Mouse (Mus musculus): ENCODE data around the gene E130308A19Rik. TPM values are rescaled to one million over a fixed set of nuclear protein-coding genes. Genes with fewer than 3 reads are reported as not detected.

The E130308A19Rik gene
- polyA plus RNA-seq, 1 experiment from 2014 or later, result 35.2 TPM

GRCm38 (mm10) chr4:59604892-59605291, 21.1 kb upstream of the E130308A19Rik start:
- no peak for ATAC-seq (ENCODE audit: insufficient number of reproducible peaks, insufficient read depth, low FRiP score, low TSS enrichment, low read depth)
- H3K27me3 ChIP-seq, result no peaks in the 10 kb centered on the region
- no peaks in the 10 kb centered on the region for H3K4me1 ChIP-seq (replicated peaks)
- no peak overlapping the region for H3K4me2 ChIP-seq
- no peak overlapping the region for H3K4me3 ChIP-seq (replicated peaks)
- H3K9ac ChIP-seq (replicated peaks), result no peak overlapping the region
- H3K9me3 ChIP-seq, result no peaks in the 10 kb centered on the region
- H3K36me3 ChIP-seq, result no peaks in the 10 kb centered on the region
- 80% methylated on average over 3 of the region's 3 CpGs for WGBS
- H3K27ac ChIP-seq, result no peak overlapping the region

DNA sequence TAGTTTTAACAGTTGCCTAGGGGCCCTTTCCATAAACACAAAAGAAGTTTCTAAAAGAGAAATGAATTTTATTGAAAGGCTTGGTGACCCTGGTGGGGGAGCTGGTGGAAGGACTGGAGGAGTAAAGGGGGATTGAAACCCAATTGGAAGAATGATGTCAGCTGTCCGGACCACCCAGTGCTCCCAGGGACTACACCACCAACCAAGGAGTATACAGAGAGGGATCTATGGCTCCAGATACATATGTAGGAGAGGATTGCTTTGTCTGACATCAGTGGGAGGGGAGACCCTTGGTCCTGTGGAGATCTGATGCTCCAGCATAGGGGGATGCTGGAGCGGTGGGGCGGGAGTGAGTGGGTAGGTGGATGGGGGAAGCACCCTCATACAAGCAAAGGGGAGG, 20.5 kb upstream of the E130308A19Rik start:
- Histone ChIP-seq H3K9me3 (no peaks in the 10 kb centered on the region), H3K36me3 (peaks cover 2% of the 10 kb centered on the region; the same call in 1 of the 2 replicates), H3K27me3 (no peaks in the 10 kb centered on the region), H3K4me2 (no peak overlapping the region), H3K27ac (no peak overlapping the region), H3K4me1 (replicated peaks) (no peaks in the 10 kb centered on the region), H3K9ac (replicated peaks) (no peak overlapping the region), H3K4me3 (replicated peaks) (no peak overlapping the region)
- 95% methylated on average over 3 of the region's 3 CpGs for WGBS
- no peak for ATAC-seq (ENCODE audit: insufficient number of reproducible peaks, insufficient read depth, low FRiP score, low TSS enrichment, low read depth)

DNA sequence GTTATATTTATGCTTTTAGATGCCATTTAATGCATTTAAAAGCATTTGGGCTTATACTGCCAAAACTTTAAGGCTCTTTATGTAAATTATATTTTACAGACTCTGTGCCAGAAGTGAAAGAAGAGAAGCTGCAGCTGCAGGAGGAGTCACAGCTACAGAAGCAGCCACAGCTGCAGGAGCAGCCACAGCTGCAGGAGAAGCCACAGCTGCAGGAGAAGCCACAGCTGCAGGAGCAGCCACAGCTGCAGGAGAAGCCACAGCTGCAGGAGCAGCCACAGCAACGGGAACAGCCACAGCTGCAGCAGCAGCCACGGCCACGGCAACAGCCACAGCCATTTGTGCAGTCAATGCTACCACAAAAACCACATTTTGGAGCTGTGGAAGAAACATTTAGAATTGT, 15.6 kb upstream of the E130308A19Rik start:
- no peaks in the 10 kb centered on the region for H3K4me1 ChIP-seq (replicated peaks)
- WGBS, result 80% methylated on average over 3 of the region's 3 CpGs
- peaks cover 3% of the 10 kb centered on the region; the same call in 1 of the 2 replicates for H3K36me3 ChIP-seq
- no peak for ATAC-seq (ENCODE audit: insufficient number of reproducible peaks, insufficient read depth, low FRiP score, low TSS enrichment, low read depth)
- H3K27ac ChIP-seq, result no peak overlapping the region
- H3K4me2 ChIP-seq, result no peak overlapping the region
- H3K4me3 ChIP-seq (replicated peaks), result no peak overlapping the region
- no peak overlapping the region for H3K9ac ChIP-seq (replicated peaks)
- no peaks in the 10 kb centered on the region for H3K27me3 ChIP-seq
- no peaks in the 10 kb centered on the region for H3K9me3 ChIP-seq

GRCm38 (mm10) chr4:59614986-59615385, 11.0 kb upstream of the E130308A19Rik start:
- no peaks in the 10 kb centered on the region for H3K4me1 ChIP-seq (replicated peaks)
- no peak for ATAC-seq (ENCODE audit: insufficient number of reproducible peaks, insufficient read depth, low FRiP score, low TSS enrichment, low read depth)
- H3K27ac ChIP-seq, result no peak overlapping the region
- no peaks in the 10 kb centered on the region for H3K27me3 ChIP-seq
- H3K4me3 ChIP-seq (replicated peaks), result no peak overlapping the region
- H3K36me3 ChIP-seq, result peaks cover 3% of the 10 kb centered on the region; the same call in 1 of the 2 replicates
- H3K9me3 ChIP-seq, result no peaks in the 10 kb centered on the region
- H3K4me2 ChIP-seq, result no peak overlapping the region
- WGBS, result 42% methylated on average over 1 of the region's 1 CpGs
- H3K9ac ChIP-seq (replicated peaks), result no peak overlapping the region

DNA sequence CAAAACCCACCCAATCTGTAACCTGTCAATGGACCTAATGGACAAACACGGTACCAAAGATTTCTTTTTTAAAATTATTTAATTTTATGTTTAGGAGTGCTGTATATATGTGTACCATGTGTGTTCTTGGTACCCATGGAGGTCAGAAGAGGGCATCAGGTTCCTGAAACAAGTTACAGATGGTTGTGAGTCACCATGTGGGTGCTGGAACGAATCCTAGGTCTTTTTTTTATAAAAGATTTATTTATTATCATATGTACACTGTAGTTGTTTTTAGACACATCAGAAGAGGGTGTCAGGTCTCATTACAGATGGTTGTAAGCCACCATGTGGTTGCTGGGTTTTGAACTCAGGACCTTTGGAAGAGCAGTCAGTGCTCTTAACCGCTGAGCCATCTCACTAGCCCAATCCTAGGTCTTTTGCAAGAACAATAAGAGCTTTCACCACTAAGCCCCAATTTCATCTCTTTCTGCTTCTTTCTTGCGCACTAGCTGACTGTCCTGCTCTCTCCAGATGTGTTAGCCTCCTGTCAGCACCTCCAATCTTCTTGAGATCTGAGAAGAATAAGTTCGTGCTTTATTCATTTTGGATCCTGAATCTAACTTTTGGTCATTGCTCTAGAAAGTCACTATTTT, 6.3 kb upstream of the E130308A19Rik start:
- WGBS, result 86% methylated on average over 5 of the region's 5 CpGs
- Histone ChIP-seq H3K36me3 (no peaks in the 10 kb centered on the region), H3K4me1 (replicated peaks) (no peaks in the 10 kb centered on the region), H3K27me3 (no peaks in the 10 kb centered on the region), H3K4me3 (replicated peaks) (no peak overlapping the region), H3K9me3 (no peaks in the 10 kb centered on the region), H3K9ac (replicated peaks) (no peak overlapping the region), H3K27ac (no peak overlapping the region), H3K4me2 (no peak overlapping the region)
- no peak for ATAC-seq (ENCODE audit: insufficient number of reproducible peaks, insufficient read depth, low FRiP score, low TSS enrichment, low read depth)

GRCm38 (mm10) chr4:59625676-59625997, 374 bp upstream of the E130308A19Rik start:
- no peaks in the 10 kb centered on the region for H3K36me3 ChIP-seq
- peak overlapping the region; percentile 95 for H3K4me3 ChIP-seq (replicated peaks)
- peak overlapping the region; percentile 76 for H3K4me2 ChIP-seq
- peak overlapping the region; percentile 86 for H3K9ac ChIP-seq (replicated peaks)
- 1% methylated on average over 18 of the region's 18 CpGs for WGBS
- ATAC-seq (ENCODE audit: insufficient number of reproducible peaks, insufficient read depth, low FRiP score, low TSS enrichment, low read depth), result peak; percentile 64; the same call in 1 of the 2 replicates
- no peaks in the 10 kb centered on the region for H3K27me3 ChIP-seq
- peaks cover 15% of the 10 kb centered on the region for H3K4me1 ChIP-seq (replicated peaks)
- H3K9me3 ChIP-seq, result no peaks in the 10 kb centered on the region
- H3K27ac ChIP-seq, result peak overlapping the region; percentile 66; the same call in 1 of the 2 replicates

DNA sequence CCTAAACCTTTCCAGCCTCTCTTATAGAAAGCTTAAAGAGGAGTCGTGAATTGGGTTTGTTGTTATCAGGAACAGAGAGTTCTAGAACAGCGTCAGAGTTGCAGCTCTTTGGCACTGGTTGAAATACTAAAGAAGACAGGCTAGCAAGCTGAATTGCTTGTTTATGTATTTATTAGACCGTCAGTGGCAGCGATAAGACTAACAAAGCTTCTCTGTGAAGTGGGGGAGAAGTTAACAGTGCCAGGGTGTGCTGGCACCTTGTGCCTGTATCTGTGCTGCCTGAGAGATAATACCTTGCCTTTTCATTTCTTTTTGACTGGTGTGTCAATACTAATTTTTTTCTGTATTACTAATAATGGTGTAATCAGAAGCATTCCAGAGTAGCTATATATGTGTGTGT, 2.2 kb downstream of the E130308A19Rik start:
- Histone ChIP-seq H3K36me3 (no peaks in the 10 kb centered on the region), H3K27ac (no peak overlapping the region), H3K27me3 (no peaks in the 10 kb centered on the region), H3K4me3 (replicated peaks) (no peak overlapping the region), H3K4me1 (replicated peaks) (peaks cover 15% of the 10 kb centered on the region), H3K9me3 (no peaks in the 10 kb centered on the region), H3K4me2 (no peak overlapping the region), H3K9ac (replicated peaks) (no peak overlapping the region)
- no peak for ATAC-seq (ENCODE audit: insufficient number of reproducible peaks, insufficient read depth, low FRiP score, low TSS enrichment, low read depth)
- WGBS, result 65% methylated on average over 4 of the region's 4 CpGs

- H3K4me3 ChIP-seq (replicated peaks), result no peak overlapping the region
- peaks cover 15% of the 10 kb centered on the region for H3K4me1 ChIP-seq (replicated peaks)
- no peak for ATAC-seq (ENCODE audit: insufficient number of reproducible peaks, insufficient read depth, low FRiP score, low TSS enrichment, low read depth)
- H3K9ac ChIP-seq (replicated peaks), result no peak overlapping the region
- H3K27me3 ChIP-seq, result no peaks in the 10 kb centered on the region
- H3K27ac ChIP-seq, result no peak overlapping the region
- 23% methylated on average over 7 of the region's 7 CpGs for WGBS
- H3K9me3 ChIP-seq, result no peaks in the 10 kb centered on the region
- no peaks in the 10 kb centered on the region for H3K36me3 ChIP-seq
- 0 out of 2 replicates have a peak overlapping the region, but pooled peaks have one; percentile 5 for H3K4me2 ChIP-seq
Measured at GRCm38 (mm10) chr4:59629076-59629874, 3.3 kb downstream of the E130308A19Rik start.

DNA sequence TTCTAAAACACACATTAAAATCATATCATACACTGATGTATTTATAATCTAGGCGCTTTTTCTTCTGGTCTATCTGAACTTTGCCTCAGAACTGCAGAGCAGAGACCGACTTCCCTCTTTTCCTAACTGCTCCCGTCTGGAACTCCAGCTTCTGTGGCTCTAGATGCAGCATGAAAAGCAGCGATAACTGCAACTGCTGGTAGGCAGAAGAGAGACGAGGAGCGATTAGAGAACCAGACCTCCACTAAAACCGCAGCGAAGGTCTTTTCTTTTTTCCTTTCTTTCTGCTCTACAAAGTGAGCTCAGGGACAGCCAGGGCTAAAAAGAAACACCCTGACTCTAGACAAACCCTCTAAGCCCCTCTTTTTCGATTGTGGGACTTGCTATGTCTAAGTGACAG, 4.1 kb downstream of the E130308A19Rik start:
- no peak for ATAC-seq (ENCODE audit: insufficient number of reproducible peaks, insufficient read depth, low FRiP score, low TSS enrichment, low read depth)
- 59% methylated on average over 9 of the region's 9 CpGs for WGBS
- H3K27ac ChIP-seq, result no peak overlapping the region
- no peak overlapping the region for H3K9ac ChIP-seq (replicated peaks)
- peaks cover 15% of the 10 kb centered on the region for H3K4me1 ChIP-seq (replicated peaks)
- H3K36me3 ChIP-seq, result no peaks in the 10 kb centered on the region
- H3K4me2 ChIP-seq, result no peak overlapping the region
- no peak overlapping the region for H3K4me3 ChIP-seq (replicated peaks)
- no peaks in the 10 kb centered on the region for H3K27me3 ChIP-seq
- H3K9me3 ChIP-seq, result no peaks in the 10 kb centered on the region

GRCm38 (mm10) chr4:59634532-59634931, 8.5 kb downstream of the E130308A19Rik start:
- no peak overlapping the region for H3K4me2 ChIP-seq
- no peak for ATAC-seq (ENCODE audit: insufficient number of reproducible peaks, insufficient read depth, low FRiP score, low TSS enrichment, low read depth)
- 84% methylated on average over 1 of the region's 1 CpGs for WGBS

DNA sequence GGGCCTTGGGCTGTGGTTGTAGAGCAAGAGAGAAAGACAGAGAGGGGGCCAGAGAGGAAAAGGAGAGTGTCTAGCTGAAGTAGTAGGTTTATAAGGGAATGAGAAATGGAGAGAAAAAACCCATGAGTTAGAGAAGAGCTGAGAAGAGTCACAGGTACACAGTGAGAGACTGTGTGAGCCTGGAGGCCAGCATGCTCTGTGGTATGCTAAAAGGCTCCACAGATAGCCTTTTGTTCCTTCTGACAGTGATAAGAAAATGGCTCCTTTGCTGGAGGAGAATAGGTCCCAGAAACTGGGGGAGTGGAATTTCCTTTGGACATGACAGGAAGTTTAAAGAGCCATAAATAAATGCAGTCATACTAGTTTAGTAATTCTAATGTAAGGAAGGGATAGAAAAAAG, 13.2 kb downstream of the E130308A19Rik start:
- peaks cover 13% of the 10 kb centered on the region for H3K4me1 ChIP-seq (replicated peaks)
- H3K36me3 ChIP-seq, result no peaks in the 10 kb centered on the region
- no peaks in the 10 kb centered on the region for H3K27me3 ChIP-seq
- H3K4me2 ChIP-seq, result no peak overlapping the region
- ATAC-seq (ENCODE audit: insufficient number of reproducible peaks, insufficient read depth, low FRiP score, low TSS enrichment, low read depth), result no peak
- no peak overlapping the region for H3K4me3 ChIP-seq (replicated peaks)
- no peaks in the 10 kb centered on the region for H3K9me3 ChIP-seq
- H3K27ac ChIP-seq, result no peak overlapping the region
- H3K9ac ChIP-seq (replicated peaks), result no peak overlapping the region

More at GRCm38 (mm10) chr4:59634532-59634931, 8.5 kb downstream of the E130308A19Rik start:
- Histone ChIP-seq H3K27me3 (no peaks in the 10 kb centered on the region), H3K27ac (no peak overlapping the region), H3K9me3 (no peaks in the 10 kb centered on the region), H3K36me3 (no peaks in the 10 kb centered on the region), H3K4me3 (replicated peaks) (no peak overlapping the region), H3K9ac (replicated peaks) (no peak overlapping the region), H3K4me1 (replicated peaks) (peaks cover 3% of the 10 kb centered on the region)

All from limb, embryonic 12.5 days (tissue).